Mouse (Mus musculus) retina, adult 2 months (tissue): ENCODE data around the gene Crbn.
A peak's percentile ranks its signal among the peaks of the same experiment; 100 is the strongest.

ENCODE experiments used
- DNase-seq: peaks from one replicate; pipeline ENCODE4 v3.0.0-alpha.2; 2012; ENCODE audit warnings: low read depth, low spot score

Crbn gene

DNA sequence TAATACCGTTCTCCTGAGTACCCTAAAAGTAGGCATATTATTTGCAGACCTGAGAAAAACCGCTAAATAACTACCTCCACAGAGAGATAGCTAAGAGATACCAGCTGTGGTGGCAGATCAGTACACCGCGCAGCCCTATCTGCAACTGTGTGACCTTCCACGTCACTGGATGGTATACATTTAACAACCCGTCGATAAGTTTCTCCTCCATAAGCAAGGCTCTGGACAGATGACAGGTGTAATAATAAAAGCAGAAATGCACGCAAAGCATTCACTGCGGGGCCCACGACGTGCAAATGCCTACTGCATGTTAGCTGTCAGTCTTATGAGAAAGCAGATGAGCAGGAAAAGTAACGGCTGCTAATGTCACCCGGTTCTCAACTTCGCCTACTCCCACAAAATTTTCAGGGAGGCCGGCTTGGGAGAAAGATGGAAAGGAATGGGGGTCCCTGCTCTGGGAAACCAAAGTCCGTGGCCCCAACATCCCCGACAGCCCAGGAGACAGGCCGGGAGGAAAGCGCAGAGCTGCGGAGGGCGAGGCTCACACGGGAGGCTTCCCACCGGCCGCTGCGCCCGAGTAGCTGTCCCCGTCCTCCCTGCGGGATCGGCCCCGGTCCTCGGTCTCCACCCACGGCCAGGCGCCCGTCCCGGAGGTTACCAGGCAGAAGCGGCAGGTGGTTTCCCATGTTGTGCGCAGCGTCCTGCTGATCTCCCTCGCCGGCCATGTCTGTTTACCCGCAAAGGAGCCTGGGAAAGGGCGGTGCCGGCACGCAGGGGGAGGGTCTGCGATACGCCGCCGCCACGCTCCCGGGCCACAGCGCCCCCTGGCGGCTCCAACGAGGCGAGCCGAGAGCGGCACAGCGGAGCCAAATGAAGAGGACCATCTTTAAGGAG lies at the start of gene Crbn:
Crbn (minus strand) TSS at position 745 of the 894 bp plus-strand sequence.
- peak; percentile 79 for DNase-seq

DNA sequence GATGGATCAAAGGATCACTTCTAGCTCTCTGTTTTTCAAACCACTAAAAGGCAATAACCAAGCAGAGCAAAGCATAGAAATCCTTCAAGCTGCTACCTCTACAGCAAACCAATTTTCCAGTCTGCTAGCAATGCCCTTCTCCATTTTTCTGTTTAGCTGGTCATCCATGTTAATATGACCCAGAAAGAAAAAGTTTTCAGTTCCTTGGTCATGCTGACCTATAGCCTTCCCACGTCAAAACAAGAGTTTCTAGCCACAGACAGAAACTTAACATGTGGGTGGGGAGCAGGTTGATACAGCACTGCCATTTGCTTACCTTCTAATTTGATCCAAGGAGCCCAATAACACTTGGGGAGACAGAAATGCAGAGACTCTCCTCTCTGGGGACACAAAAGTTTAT lies 40.3 kb upstream of the Crbn start:
- DNase-seq: no peak

DNA sequence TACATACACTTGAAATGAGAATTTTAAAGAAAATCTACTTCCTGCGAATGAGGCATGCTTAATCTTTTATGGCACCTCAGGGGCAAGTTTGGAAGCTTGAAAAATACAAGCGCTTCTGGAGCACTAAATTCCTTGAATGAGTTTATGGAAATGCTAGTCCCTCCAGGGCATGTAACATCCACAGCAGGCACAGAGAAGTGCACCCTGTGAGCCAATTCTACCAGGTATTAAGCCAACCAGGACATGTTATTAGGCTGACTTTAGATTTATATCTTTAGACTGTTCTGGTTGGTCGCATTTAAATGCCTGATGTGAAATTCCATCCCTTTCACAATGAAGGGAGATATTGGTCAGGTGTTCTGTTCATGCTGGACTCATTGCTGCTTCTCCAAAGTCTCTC lies 38.2 kb upstream of the Crbn start:
- no peak for DNase-seq

DNA sequence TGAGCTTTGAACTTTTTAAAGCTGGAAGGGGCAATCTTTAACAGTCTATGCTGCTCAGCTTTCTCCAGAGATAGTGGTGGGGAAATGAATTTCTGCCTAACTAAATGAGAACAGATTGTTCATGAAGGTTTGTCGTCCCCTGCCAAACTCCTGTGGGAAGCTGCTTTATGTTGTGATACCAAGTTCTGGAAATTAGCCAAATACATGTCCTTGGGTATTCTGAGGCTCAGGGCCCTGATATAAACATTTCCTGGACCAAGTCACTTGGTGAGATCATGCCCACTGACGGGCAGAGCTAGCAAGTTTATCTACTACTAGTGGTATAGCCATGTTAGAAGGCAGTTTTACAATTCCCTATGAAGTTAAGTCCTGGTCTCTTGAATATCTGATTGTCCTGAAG lies 35.4 kb upstream of the Crbn start:
- no peak for DNase-seq

DNA sequence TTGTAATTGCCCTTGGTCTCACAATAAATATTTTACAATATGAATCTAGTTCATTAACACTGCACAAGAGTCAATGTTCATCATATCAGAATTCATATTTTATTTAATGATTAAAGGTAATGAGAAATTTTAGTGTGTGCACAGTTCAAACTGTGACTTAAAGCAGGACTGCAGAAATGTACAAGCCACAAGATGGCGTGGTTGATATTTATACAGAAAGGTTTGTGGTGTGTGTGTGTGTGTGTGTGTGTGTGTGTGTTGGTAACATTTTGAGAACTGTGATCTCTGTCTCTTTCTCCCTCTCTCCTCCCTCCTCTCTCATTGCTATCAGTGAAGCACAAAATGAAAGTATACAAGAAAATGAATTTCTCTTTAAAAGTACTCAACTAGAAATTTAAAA lies 22.5 kb upstream of the Crbn start:
- DNase-seq: no peak

DNA sequence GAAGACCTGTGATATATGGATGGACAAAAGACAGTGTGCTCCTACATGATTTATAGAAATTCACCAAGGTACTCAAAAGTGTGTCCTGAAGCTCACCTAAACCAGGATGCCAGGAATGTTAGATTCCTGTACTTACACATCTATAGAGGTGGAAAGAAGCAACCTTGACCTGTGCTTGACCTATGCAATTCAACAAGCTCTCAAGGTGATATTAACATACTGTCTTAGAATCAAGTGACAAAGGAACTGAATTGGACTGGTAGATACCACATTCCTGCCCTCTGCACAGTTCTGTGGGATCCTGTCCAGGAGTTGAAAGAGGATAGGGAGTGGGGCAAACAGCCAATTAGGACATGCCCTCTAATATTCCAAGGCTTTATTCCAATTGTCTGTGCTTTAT lies 20.7 kb upstream of the Crbn start:
- DNase-seq: no peak

DNA sequence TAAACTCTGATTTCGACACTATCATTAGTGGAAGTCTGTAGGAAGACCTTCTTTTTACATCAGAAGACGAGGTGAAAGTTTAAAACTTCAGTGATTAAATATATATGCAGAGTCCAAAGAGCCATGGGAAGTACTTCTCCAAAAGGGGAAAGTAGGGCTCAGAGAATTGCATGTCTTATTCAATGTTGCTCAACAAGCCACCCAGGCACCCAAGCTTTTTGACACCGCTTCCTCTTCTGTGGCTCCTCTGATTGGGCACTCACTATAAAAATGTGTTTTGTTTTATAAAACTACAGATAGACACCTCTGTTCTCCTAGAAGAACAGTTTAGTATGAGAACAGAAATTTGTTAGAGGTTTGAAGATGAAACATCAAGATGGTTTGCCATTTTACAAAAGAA lies 20.0 kb upstream of the Crbn start:
- no peak for DNase-seq

DNA sequence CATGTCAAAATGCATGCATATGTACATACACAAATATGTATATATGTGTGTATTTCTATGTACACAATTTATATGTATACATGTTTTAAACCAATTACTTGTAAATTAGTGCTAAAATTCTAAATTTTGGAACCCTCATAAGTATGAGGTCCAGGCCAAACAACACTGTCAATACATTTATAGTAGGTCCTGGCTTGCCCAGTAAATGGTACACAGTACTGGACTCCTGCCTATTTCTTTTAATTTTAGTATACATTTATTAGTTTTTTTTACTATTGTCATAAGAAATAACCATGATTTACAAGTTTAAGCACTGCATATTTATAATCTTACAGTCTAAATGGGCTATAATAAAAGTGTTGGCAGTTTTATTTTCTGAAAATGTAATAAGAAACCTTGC lies 19.4 kb upstream of the Crbn start:
- DNase-seq: no peak

DNA sequence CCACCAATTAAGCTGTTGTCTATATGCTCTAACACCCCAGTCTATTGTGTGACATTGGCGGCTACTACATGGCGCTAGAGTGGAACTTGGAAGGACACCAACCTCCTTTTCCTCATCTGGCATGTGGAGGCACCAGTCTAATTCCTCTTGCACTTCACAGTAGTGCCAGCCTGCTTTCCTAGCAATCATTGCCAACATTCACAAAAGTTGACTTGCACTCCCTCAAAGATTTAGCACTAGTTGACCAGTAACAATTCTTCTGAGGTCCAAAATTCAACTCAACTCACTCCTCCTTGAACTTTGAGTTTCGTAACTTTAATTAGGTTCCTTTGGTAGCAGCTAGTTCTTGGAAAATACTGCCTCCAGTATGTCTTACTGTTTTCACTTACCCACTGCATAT lies 10.8 kb upstream of the Crbn start:
- no peak for DNase-seq

DNA sequence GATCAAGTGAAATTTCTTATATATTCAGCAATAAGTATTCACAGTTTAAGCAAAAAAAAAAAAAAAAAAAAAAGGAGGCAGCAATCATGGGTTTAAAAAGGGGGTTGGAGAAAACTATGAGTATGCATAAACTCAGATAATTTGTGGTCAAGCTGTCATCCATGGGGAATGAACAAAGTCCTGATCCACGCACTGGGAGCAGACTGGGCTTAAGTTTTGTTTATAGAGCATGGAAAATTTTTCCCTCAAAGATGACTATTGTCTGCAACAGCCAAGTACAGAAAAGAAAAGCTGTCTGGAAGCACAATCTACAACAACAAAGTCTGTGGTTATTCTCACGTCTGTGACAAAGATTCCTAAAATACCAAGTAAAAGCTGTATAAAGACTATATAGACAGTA lies 9.3 kb upstream of the Crbn start:
- no peak for DNase-seq

DNA sequence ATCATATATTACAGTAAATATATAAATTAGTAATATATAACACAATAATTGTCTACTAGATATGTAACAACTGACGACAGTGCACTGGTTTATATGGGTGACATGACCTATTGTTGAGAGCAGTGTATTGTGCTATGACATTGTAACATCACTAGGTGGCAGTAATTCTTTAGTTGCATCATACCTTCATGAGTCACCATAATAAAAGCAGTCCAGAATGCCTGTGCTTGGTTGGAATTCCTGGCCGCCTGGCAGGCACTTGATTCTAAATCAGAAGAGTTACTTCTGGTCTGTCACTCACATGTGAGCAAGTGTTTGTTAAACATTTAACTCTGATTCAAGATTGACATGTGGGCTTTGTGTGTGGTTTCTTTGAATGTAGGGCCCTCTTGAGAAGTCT lies 5.0 kb upstream of the Crbn start:
- DNase-seq: no peak

DNA sequence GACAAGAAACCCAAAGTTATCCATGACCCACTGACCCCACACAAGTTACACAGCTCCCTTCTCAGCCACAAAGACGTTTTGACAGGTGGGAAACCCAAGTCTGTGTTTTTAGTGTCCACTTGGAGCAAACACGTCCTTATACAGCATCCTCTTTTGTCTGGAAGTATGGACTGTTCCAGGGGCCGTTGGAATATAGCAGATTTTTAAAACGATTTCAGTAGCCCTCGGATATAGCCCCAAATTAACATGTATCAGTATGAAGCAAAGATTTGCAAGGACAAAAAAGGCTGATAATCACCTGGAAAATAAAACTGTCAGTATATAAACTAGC lies 315 bp upstream of the Crbn start:
- DNase-seq: no peak

DNA sequence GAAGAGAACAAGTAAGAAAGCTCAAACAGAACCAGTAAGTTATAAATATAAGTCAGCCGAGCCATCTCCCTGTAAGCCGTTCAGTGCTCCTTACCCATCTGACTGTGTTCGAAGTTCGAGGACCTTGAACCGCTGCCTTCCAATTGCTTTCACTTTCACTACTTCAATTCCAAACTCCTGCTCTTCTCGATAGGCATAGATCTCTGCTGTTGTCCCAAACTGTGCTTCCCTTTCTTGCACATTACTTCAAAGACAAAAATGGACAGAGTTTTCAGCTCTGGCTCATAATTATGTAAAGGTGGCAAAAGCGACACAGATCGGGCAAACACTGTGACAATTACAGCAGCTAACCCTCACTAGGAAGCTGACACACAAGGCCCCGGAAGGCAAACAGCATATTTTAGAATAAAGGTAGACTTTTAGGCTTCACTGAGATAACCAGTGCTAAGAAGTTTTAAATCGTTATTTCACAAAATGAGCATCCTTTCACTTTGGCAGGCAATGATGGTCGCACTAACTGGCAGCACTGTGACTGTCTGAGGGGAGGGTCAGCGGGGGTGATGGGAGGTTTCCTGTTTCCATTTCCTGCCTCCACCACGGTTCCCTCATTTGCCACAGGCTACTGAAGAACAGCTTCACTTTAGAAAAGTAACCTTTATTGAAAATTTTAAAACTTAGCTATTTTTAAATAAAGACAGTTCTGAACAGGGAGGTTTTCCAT lies 5.6 kb downstream of the Crbn start:
- no peak for DNase-seq

DNA sequence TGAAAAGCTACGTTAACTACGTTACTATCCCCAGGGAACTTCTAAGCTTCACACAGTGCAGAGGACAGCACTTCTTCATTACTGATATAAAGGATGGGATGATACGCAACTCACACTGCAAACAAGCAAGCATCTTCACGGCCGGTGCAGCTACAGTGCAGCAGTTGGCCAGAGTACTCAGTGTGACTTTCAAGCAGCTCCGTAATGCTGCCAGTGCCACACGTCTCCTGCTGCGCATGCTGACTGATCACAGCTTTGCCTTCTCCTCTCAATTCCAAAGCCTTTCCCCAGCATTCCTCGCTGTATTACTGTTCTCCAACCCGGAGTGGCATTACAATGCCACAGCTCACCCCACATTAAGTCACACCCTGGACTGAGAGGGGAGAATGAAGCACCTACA lies 6.3 kb downstream of the Crbn start:
- DNase-seq: no peak

DNA sequence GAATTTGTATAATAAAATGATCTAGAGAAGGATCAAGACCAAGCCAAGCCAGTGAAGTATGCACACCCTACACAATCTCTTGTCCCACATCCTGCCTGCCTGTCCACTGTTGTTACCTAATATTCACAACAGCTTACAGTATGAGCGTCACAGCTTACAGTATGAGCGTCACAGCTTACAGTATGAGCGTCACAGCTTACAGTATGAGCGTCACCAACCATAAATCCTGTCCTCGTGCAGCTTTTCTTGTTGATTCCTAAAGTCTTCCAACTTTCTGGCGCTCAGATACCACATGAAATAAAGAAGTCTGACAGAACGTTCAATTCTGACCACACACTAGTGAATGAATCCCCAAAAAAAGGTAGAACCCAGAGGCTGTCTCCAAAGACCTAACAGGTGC lies 6.8 kb downstream of the Crbn start:
- no peak for DNase-seq

DNA sequence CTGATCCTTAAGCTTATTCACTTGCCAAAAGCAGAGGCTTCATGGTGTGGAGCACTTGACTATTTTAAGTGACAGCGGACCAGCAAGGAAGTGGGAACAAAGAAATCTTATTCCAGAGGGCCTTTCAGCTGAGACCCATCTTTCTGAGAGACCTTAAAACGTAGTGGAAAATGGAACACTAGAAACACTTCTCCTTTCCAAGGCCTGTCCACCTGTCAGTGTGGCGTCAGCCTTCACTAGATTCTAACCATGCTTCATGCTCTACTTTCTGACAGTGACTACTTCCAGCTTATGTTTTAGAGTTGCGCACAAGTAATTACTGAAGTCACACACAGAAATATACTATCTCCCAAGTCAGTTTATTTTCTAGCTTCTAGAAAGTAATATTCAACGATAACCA lies 7.4 kb downstream of the Crbn start:
- DNase-seq: no peak

DNA sequence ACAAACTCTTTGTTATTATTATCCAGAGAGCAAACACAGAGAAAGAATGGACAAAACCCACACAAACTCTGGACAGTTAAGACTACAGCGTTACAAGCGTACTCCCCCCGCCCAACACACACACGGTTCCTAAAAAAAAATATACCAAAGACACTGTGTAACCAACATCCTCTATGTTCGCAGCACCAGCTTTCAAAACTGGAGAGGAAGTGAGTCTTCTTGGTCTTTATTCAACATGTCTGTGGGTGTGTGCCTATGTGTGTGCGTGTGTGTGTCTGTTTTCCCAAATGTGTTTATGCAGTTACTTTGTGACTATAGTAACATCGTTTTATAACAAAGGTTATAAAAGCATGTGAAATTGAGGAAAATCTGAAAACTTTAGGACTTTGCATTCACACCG lies 8.4 kb downstream of the Crbn start:
- DNase-seq: no peak

DNA sequence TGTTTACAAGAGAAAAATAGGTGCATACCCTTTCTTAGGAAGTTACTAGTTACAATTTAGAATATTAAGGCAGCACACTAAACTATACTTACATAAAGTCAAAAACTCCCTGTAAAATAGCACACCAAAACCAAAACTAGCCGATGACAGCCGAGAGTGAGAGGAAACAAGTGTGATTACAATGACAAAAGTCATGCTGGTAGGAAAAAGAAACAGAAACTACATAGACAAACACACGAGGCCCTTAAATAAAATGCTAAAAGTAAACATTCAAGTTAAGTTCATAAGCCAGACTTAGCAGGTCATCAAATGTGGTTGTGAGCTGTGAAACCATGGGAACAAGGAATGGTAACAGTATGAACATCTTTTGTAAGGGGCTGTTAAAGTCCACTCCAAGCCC lies 12.7 kb downstream of the Crbn start:
- no peak for DNase-seq

DNA sequence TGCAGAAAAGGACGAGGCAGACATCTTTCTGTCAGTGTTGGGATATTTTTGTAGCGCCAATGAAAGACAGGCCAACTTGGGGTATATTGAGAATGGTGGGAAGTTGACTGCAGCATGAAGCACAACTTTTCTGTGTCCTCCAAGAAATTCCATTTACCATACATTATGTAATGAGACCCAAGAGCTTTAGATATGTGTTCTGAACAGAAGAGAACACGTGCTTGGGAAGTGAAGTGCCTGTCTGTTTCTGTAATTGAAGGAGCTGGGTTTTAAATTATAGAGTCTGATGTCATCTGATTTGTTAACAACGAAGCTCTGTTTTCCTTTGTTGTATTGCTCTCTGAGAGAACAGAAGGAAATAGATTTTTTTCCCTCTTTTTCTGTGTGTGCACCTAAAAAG lies 29.8 kb downstream of the Crbn start:
- no peak for DNase-seq

DNA sequence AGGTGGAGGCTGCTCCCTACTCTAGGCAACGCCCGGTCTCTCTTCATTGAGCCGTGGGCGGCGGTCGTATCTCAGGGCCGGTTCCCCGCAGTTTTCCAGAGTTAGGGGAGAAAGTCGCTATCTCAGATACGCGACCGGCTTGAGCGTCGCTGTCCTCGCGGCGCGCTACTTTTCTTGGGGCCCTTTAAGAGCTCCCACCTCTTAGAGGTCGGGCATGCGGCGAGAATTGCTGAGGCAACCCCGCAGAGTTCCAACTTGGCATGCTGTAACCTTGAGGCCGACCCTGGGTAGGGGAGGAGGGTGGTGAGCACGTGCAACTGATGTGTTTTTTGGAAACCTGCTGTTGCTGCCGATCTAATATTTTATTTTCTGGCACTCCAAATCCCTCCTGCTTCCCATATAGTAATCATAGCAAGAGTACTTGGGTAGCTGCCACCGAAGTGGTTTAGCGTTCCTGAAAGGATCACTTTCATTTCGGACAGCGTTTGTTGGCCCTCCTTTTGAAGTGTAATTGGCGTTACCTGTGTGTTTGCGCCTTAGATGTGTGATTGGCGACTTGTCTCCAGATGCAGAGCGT lies 30.5 kb downstream of the Crbn start:
- no peak for DNase-seq

DNA sequence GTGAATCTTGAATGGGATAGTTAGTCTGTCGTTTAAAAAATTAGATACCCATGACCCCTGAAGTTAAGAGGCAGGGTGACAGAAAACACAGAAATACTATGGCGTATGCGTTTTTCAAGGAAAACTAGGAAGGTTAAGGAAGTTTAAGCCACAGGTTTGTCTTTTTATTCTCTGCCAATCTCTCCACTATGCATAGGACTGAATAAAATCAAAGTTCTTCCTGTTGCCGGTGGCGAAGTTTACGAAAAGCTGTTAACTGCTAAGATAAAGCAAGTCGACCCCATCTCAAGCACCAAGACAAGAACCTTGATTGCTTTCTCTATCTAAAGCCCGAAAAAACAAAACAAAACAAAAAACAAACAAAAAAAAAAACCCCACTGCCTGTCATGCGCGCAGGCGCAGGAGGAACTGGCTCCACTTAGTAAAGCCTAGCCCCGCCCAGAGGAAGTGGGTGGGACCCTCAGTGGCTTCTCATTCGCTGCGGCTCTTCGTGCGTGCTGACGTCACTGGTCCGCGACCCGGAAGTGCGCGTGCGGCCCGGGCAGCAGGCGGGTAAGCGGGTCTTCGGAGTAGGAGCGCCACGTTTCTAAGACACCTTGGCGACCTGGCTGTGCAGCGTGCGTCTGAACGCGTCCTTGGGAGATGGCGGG lies 31.1 kb downstream of the Crbn start, which contains the start of gene Trnt1:
Trnt1 (plus strand) TSS at position 481 of the 650 bp plus-strand sequence.
- DNase-seq: peak; percentile 94

DNA sequence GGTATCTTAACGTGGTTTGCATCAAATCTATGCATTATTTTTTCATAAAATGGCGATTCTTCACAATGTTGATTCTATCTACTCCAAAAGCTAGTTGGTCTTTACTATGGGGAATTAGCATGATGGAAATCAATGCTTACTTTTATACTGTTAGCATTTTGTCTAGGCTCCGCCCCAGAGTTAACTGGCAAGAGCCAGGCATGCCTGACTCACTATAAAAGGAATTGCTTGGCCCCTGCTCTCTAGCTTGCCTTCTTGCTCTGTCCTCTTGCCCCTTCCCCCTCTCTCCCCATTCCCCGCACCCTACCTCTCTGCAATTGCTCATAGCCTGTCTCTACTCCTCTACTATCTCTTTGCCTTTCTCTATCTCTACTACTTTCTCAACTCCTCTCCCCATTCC lies 33.1 kb downstream of the Crbn start:
- no peak for DNase-seq
